Mouse (Mus musculus) neural tube, embryonic 12.5 days (tissue): ENCODE measurements at regions not wholly inside any gene's neighbourhood (a gene's known extent, or its start where the extent isn't known, plus 50 kb on each side); places are given as distances from the start of the nearest gene placed in this dataset.

ENCODE experiments used
- ATAC-seq: fragments of 200-750 bp; cut with Nextera tagmentation; 2 replicates; pipeline ENCODE4 v1.8.0; 2017; ENCODE audit warnings: low read depth, mild to moderate bottlenecking, moderate TSS enrichment, moderate library complexity; ENCODE audit not compliant: low FRiP score
- H3K27ac ChIP-seq: fragments of 300-500 bp; sonication (generic); 2 replicates; pipeline ENCODE4 v1.5.1; 2016
- H3K27me3 ChIP-seq: fragments of 300-500 bp; sonication (generic); replicated peaks from 2 replicates; pipeline ENCODE4 v1.6.1; 2016; ENCODE audit warnings: mild to moderate bottlenecking
- H3K36me3 ChIP-seq: fragments of 300-500 bp; sonication (generic); 2 replicates; pipeline ENCODE4 v1.6.1; 2016; ENCODE audit warnings: mild to moderate bottlenecking
- H3K4me1 ChIP-seq: fragments of 300-500 bp; sonication (generic); 2 replicates; pipeline ENCODE4 v1.6.1; 2016
- H3K4me2 ChIP-seq: fragments of 300-500 bp; sonication (generic); replicated peaks from 2 replicates; pipeline ENCODE4 v1.6.1; 2016; ENCODE audit warnings: mild to moderate bottlenecking
- H3K4me3 ChIP-seq: fragments of 300-500 bp; sonication (generic); 2 replicates; pipeline ENCODE4 v1.5.1; 2016
- H3K9ac ChIP-seq: fragments of 300-500 bp; sonication (generic); 2 replicates; pipeline ENCODE4 v1.6.1; 2016; ENCODE audit warnings: mild to moderate bottlenecking
- H3K9me3 ChIP-seq: fragments of 300-500 bp; sonication (generic); 2 replicates; pipeline ENCODE4 v1.6.1; 2016; ENCODE audit warnings: mild to moderate bottlenecking
- WGBS: fragments of 180-500 bp; shearing (Covaris S2); methylation state at CpG from one replicate; pipeline ENCODE4 v1.1.7; 2016; 5-methylcytosine and 5-hydroxymethylcytosine counted together

DNA sequence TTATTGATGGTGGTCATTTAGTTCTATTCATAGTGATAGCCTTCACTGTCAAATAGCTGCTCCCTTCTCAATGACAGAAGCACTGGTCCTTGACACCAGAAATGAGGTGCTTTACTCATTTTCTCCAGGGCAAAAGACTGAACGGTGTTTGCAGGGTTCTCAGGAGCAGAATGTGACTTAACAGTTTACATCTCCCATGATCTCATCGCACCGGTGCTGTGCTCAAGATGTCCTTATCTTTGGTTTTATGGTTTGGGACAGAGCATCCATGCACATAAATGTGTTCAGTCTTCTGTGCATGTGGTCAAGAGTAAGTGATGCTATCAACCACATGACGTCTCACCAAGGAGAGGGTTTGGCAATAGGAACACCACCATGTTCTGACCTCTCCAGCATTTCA lies 78.1 kb upstream of the Pdc start:
- Histone ChIP-seq H3K27ac (no peak overlapping the region), H3K9ac (no peak overlapping the region), H3K9me3 (no peaks in the 10 kb centered on the region), H3K4me2 (no peak overlapping the region), H3K4me1 (no peaks in the 10 kb centered on the region), H3K27me3 (no peaks in the 10 kb centered on the region), H3K4me3 (no peak overlapping the region), H3K36me3 (no peaks in the 10 kb centered on the region)
- ATAC-seq, result no peak
- 95% methylated on average over 4 of the region's 4 CpGs for WGBS

DNA sequence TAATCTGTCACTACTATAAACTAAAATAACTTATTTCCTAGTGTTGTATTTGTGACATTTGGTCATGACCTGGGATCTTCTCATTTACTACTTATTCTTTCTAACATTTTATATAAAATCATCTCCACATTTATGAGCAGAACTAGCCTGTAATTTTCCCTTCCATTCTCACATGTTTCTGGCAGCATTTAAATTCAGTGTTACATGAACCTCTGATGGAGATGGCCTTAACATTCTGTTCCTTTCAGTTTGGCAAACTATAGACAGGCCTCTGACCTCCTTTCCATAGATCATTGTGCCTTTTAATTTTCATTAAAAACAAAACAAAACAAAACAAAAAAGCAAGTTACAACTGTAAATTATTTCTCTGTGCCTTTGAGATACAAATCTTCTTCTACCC lies 77.1 kb upstream of the Pdc start:
- no peaks in the 10 kb centered on the region for H3K9me3 ChIP-seq
- H3K27ac ChIP-seq, result no peak overlapping the region
- H3K4me1 ChIP-seq, result no peaks in the 10 kb centered on the region
- H3K4me3 ChIP-seq, result no peak overlapping the region
- H3K9ac ChIP-seq, result no peak overlapping the region
- H3K4me2 ChIP-seq, result no peak overlapping the region
- H3K27me3 ChIP-seq, result no peaks in the 10 kb centered on the region
- no peak for ATAC-seq
- no peaks in the 10 kb centered on the region for H3K36me3 ChIP-seq

DNA sequence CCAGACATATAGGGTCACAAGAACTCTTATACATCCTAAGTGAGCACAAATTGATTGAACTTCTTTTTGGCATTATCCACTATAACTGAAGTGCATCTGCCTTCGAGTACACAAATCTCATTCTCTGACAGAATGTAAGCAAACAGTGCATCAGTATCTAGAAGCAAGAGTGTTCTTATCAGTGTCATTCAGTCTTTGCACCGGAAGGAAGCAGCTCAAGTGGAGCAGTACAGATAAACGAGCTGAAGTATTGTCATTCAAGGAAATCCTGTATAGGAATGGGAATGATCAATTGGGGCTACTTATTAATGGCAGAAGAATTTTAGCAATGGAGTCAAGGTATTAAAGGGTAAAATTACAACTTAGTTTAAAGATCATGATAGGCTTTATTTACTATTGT lies 74.3 kb upstream of the Pdc start:
- H3K9me3 ChIP-seq, result no peaks in the 10 kb centered on the region
- no peaks in the 10 kb centered on the region for H3K4me1 ChIP-seq
- H3K9ac ChIP-seq, result no peak overlapping the region
- H3K36me3 ChIP-seq, result no peaks in the 10 kb centered on the region
- H3K4me3 ChIP-seq, result no peak overlapping the region
- H3K27me3 ChIP-seq, result no peaks in the 10 kb centered on the region
- H3K27ac ChIP-seq, result no peak overlapping the region
- no peak overlapping the region for H3K4me2 ChIP-seq
- WGBS, result 81% methylated on average over 3 of the region's 3 CpGs
- no peak for ATAC-seq

DNA sequence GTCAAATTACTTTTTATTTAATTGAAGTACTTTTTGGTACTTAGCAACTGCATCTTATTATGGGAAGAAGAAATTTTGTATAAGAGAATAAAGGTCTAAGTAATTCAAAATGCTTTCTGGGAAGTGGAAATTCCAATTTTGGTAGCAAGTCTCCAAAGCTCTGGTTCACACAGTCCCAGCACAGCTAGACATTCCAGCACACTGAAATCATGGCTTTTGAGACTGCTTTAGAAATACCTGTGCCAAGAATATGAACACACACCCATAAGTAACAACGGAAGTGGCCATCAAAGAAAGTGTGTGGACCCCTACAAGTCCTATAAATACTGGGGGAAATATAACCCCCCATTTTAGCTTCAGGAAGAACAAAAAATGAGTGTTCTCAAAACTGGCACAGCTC lies 67.8 kb upstream of the Pdc start:
- Histone ChIP-seq H3K4me1 (no peaks in the 10 kb centered on the region), H3K4me2 (no peak overlapping the region), H3K4me3 (no peak overlapping the region), H3K36me3 (no peaks in the 10 kb centered on the region), H3K9me3 (no peaks in the 10 kb centered on the region), H3K27ac (no peak overlapping the region), H3K9ac (no peak overlapping the region), H3K27me3 (no peaks in the 10 kb centered on the region)
- 90% methylated on average over 1 of the region's 1 CpGs for WGBS
- no peak for ATAC-seq

DNA sequence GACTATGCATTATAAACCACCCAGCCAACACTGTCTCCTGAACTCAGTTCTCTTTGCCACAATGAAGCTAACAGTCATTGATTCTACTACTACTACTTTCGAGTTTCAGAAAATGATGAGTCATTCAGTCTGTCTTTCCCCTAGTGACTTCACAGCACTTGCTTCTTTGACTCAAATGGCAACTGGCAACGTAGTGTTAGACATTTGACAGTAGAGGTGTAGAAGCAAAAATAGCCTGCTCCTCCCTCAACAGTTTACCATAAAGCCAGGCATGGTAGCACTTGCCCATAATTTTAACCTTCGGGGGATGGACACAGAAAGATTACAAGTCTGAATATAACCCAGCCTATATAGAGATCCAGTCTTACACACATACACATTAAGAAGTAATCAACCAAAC lies 67.3 kb upstream of the Pdc start:
- Histone ChIP-seq H3K27me3 (no peaks in the 10 kb centered on the region), H3K36me3 (no peaks in the 10 kb centered on the region), H3K27ac (no peak overlapping the region), H3K4me2 (no peak overlapping the region), H3K4me1 (no peaks in the 10 kb centered on the region), H3K9ac (no peak overlapping the region), H3K4me3 (no peak overlapping the region), H3K9me3 (no peaks in the 10 kb centered on the region)
- WGBS, result 86% methylated on average over 3 of the region's 3 CpGs
- no peak for ATAC-seq

DNA sequence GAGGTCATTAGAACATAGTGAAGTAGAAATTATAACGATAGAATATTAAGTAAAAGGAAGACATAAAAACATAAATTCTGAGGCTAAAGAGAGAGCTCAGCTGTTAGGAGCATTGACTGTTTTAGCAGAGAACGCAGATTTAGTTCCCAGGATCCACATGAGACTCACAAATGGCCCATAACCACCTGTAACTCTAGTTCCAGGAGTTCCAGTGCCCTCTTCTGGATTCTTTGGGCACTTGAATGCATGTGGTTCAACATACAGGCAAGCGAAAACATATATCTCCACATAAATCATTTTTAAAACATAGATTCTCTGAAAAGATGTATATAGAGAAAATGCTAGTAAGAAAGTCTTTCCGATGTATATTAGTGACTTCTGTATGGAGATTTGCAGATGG lies 61.6 kb upstream of the Pdc start:
- Histone ChIP-seq H3K9ac (no peak overlapping the region), H3K4me1 (no peaks in the 10 kb centered on the region), H3K36me3 (no peaks in the 10 kb centered on the region), H3K27ac (no peak overlapping the region), H3K27me3 (no peaks in the 10 kb centered on the region), H3K4me3 (no peak overlapping the region), H3K4me2 (no peak overlapping the region), H3K9me3 (no peaks in the 10 kb centered on the region)
- ATAC-seq, result no peak
- 60% methylated on average over 4 of the region's 4 CpGs for WGBS

DNA sequence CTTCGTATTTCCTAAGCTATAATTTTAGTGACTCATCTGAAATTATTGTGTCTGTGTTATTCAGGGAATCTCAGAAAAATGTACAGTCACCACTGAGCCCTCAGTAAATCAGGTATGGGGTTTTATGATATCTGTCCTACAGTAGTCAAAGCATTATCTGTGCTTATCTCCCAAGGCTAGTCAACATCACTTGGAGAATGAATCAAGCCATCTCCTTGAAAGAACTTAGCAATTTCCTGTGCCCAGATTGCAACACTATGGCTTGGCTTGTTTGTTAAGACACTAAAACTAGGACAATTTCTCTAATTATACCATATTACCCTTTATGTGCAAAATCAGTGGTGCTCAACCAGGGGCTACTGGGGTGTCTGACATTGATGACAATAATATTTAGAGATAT lies 58.9 kb upstream of the Pdc start:
- Histone ChIP-seq H3K4me3 (no peak overlapping the region), H3K4me2 (no peak overlapping the region), H3K36me3 (no peaks in the 10 kb centered on the region), H3K9ac (no peak overlapping the region), H3K9me3 (no peaks in the 10 kb centered on the region), H3K27ac (no peak overlapping the region), H3K27me3 (no peaks in the 10 kb centered on the region), H3K4me1 (no peaks in the 10 kb centered on the region)
- WGBS, result 86% methylated on average over 1 of the region's 1 CpGs
- no peak for ATAC-seq

DNA sequence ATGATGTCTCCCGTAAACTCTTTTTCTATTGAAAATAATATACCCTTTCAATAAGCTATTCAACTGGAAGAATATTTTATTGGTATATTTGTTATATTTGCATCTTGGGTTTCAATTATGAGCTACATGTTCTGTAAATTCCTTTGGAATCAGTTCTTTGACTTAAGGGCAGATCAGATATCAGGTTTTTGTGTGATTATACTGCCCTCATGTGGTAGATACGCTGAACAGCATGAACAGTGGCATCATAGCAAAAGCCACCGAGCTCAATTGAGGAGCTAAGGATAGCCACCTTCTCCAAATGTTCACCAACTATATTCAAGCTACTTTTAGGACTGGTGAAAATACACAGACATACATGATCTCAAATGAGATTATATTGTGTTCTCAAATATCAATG lies 52.7 kb upstream of the Pdc start:
- Histone ChIP-seq H3K36me3 (no peaks in the 10 kb centered on the region), H3K4me3 (no peak overlapping the region), H3K27ac (no peak overlapping the region), H3K9ac (no peak overlapping the region), H3K4me2 (no peak overlapping the region), H3K4me1 (no peaks in the 10 kb centered on the region), H3K9me3 (no peaks in the 10 kb centered on the region), H3K27me3 (no peaks in the 10 kb centered on the region)
- ATAC-seq, result peak; percentile 50
- WGBS, result 47% methylated on average over 3 of the region's 3 CpGs

DNA sequence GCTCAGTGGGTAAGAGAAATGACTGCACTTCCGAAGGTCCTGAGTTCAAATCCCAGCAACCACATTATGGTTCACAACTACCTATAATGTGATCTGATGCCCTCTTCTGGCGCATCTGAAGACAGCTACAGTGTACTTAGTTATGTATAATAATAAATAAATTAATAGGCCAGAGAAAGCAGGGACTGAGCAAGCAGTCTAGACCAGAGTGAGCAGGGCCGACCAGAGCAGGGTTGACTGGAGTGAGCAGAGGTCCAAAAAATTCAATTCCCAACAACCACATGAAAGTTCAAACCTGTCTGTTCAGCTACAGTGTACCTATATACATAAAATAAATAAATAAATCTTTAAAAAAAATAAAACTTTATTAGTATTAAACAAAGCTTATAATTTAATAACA lies 52.2 kb upstream of the Pdc start:
- Histone ChIP-seq H3K4me2 (no peak overlapping the region), H3K4me1 (no peaks in the 10 kb centered on the region), H3K4me3 (no peak overlapping the region), H3K9me3 (no peaks in the 10 kb centered on the region), H3K27ac (no peak overlapping the region), H3K36me3 (no peaks in the 10 kb centered on the region), H3K9ac (no peak overlapping the region), H3K27me3 (no peaks in the 10 kb centered on the region)
- ATAC-seq, result no peak
- WGBS, result 80% methylated on average over 3 of the region's 3 CpGs
